Mouse (Mus musculus) right cerebral cortex, adult 18-20 months (tissue): Measurements from ENCODE around the gene Tmem94.
A peak's percentile ranks its signal among the peaks of the same experiment; 100 is the strongest.

Source experiments
- DNase-seq: peaks from one replicate; pipeline ENCODE4 v3.0.0; 2022; ENCODE audit warnings: mixed read lengths

The Tmem94 gene

GRCm38 (mm10) chr11:115809311-115809781 is 44.1 kb downstream of the Tmem94 start:
- no peak for DNase-seq

- no peak for DNase-seq
Observed at GRCm38 (mm10) chr11:115810377-115810776, 45.1 kb downstream of the Tmem94 start.

GRCm38 (mm10) chr11:115811381-115812093 is 46.3 kb downstream of the Tmem94 start:
- no peak for DNase-seq

GRCm38 (mm10) chr11:115812095-115812494 is 46.9 kb downstream of the Tmem94 start:
- DNase-seq, result no peak

- no peak for DNase-seq
Observed at GRCm38 (mm10) chr11:115812533-115813420, 47.5 kb downstream of the Tmem94 start.

GRCm38 (mm10) chr11:115813507-115814296 is 48.5 kb downstream of the Tmem94 start, which contains the start of gene Caskin2:
TSS of gene Caskin2 (minus strand) at chr11:115813639.
- peak; percentile 88 for DNase-seq

GRCm38 (mm10) chr11:115814605-115815450 is 49.6 kb downstream of the Tmem94 start, which contains the start of gene Tsen54:
TSS of gene Tsen54 (plus strand) at chr11:115814724.
- peak; percentile 89 for DNase-seq

- no peak for DNase-seq
Observed at GRCm38 (mm10) chr11:115817331-115817730, 52.1 kb downstream of the Tmem94 start.

GRCm38 (mm10) chr11:115819915-115820623 is 54.8 kb downstream of the Tmem94 start:
- no peak for DNase-seq

GRCm38 (mm10) chr11:115821001-115821400 is 55.8 kb downstream of the Tmem94 start:
- DNase-seq, result no peak

- peak; percentile 68 for DNase-seq
Observed at GRCm38 (mm10) chr11:115823774-115824740, 58.8 kb downstream of the Tmem94 start, which contains the start of gene Llgl2. TSS of gene Llgl2 (plus strand) at chr11:115824049.

GRCm38 (mm10) chr11:115824813-115825212 is 59.6 kb downstream of the Tmem94 start:
- DNase-seq, result no peak

- DNase-seq, result no peak
Observed at GRCm38 (mm10) chr11:115826487-115826886, 61.3 kb downstream of the Tmem94 start.

- DNase-seq, result no peak
Observed at GRCm38 (mm10) chr11:115827624-115828023, 62.4 kb downstream of the Tmem94 start.

GRCm38 (mm10) chr11:115829036-115829435 is 63.8 kb downstream of the Tmem94 start:
- DNase-seq, result no peak

GRCm38 (mm10) chr11:115830550-115831325 is 65.5 kb downstream of the Tmem94 start:
- DNase-seq, result no peak

- no peak for DNase-seq
Observed at GRCm38 (mm10) chr11:115831518-115831917, 66.3 kb downstream of the Tmem94 start.

GRCm38 (mm10) chr11:115832064-115832463 is 66.8 kb downstream of the Tmem94 start:
- DNase-seq, result no peak

- no peak for DNase-seq
Observed at GRCm38 (mm10) chr11:115832523-115832922, 67.3 kb downstream of the Tmem94 start.
